Mouse (Mus musculus) CH12.LX (cell line): ENCODE results near the gene Gm45799. TPM values are rescaled to one million over a fixed set of nuclear protein-coding genes. Genes with fewer than 3 reads are reported as not detected.

Source experiments
- DNase-seq: peaks from one replicate; pipeline ENCODE4 v3.0.0-alpha.2; 2013; ENCODE audit errors: extremely low read depth
- H3K27ac ChIP-seq: 2 replicates; pipeline ENCODE4 v1.5.1; 2012; ENCODE audit warnings: low read depth, mild to moderate bottlenecking, control low read depth, moderate library complexity; ENCODE audit not compliant: insufficient read depth
- H3K27me3 ChIP-seq: replicated peaks from 2 replicates; pipeline ENCODE3; 2012; ENCODE audit warnings: inconsistent platforms
- H3K36me3 ChIP-seq, 2 experiments: replicated peaks in 1 of 2; 2 replicates each; pipeline versions ENCODE3 to v1.6.1; 2012; ENCODE audit warnings: inconsistent platforms in 1 of 2, low read length in 1 of 2, mild to moderate bottlenecking in 1 of 2, mixed read lengths in 1 of 2, moderate library complexity in 1 of 2; ENCODE audit not compliant: control insufficient read depth in 1 of 2, insufficient read depth in 1 of 2
- H3K4me1 ChIP-seq, 2 experiments: 2 replicates each; pipeline ENCODE4 v1.6.1; 2012; ENCODE audit warnings: inconsistent platforms in 1 of 2, moderate library complexity in 1 of 2; ENCODE audit not compliant: insufficient read depth in 2 of 2, control insufficient read depth in 1 of 2
- H3K4me2 ChIP-seq: 2 replicates; pipeline ENCODE4 v1.6.1; 2012; ENCODE audit warnings: low read depth, mild to moderate bottlenecking, control low read depth; ENCODE audit not compliant: poor library complexity, insufficient read depth, severe bottlenecking
- H3K4me3 ChIP-seq, 3 experiments: fragments of 150-350 bp in 1 of 3; sonication (generic) in 1 of 3; replicated peaks in 1 of 3; 2 replicates each; pipeline versions ENCODE3 to v1.5.1; 2011 to 2012; ENCODE audit warnings: low read depth in 2 of 3, low read length in 2 of 3, mild to moderate bottlenecking in 2 of 3, moderate library complexity in 2 of 3, control low read depth in 1 of 3, improper control_type of control experiment in 1 of 3, inconsistent platforms in 1 of 3, mixed read lengths in 1 of 3; ENCODE audit not compliant: poor library complexity in 1 of 3
- H3K79me2 ChIP-seq: replicated peaks from 2 replicates; pipeline ENCODE4 v1.6.1; 2012; ENCODE audit warnings: mild to moderate bottlenecking, moderate library complexity; ENCODE audit not compliant: control insufficient read depth, poor library complexity, insufficient read depth, severe bottlenecking; ENCODE audit errors: extremely low read depth
- H3K9ac ChIP-seq: 2 replicates; pipeline ENCODE4 v1.6.1; 2012; ENCODE audit warnings: low read depth, mild to moderate bottlenecking, control low read depth, moderate library complexity; ENCODE audit not compliant: insufficient read depth
- H3K9me3 ChIP-seq: replicated peaks from 2 replicates; pipeline ENCODE3; 2012; ENCODE audit warnings: low read length, inconsistent platforms, mixed read lengths
- BHLHE40 ChIP-seq: IDR thresholded peaks from 2 replicates; pipeline ENCODE4 v1.6.1; 2011; ENCODE audit warnings: mild to moderate bottlenecking, low read depth, low read length, improper control_type of control experiment
- CHD1 ChIP-seq: IDR thresholded peaks from 2 replicates; pipeline ENCODE4 v1.6.1; 2012; ENCODE audit warnings: low read depth, low read length, improper control_type of control experiment, inconsistent platforms
- CTCF ChIP-seq, 2 experiments: IDR thresholded peaks in 1 of 2; conservative IDR thresholded peaks in 1 of 2; 2 replicates each; pipeline ENCODE4 v1.5.1; 2011 to 2012; ENCODE audit warnings: low read depth in 2 of 2, low read length in 2 of 2, improper control_type of control experiment in 1 of 2, inconsistent platforms in 1 of 2, mild to moderate bottlenecking in 1 of 2, moderate library complexity in 1 of 2
- E2F4 ChIP-seq: IDR thresholded peaks from 2 replicates; pipeline ENCODE4 v1.6.1; 2011; ENCODE audit warnings: low read depth, low read length, improper control_type of control experiment; ENCODE audit not compliant: insufficient replicate concordance
- ELF1 ChIP-seq: IDR thresholded peaks from 2 replicates; pipeline ENCODE4 v1.6.1; 2014; ENCODE audit warnings: low read depth, mild to moderate bottlenecking, inconsistent platforms, low read length, improper control_type of control experiment
- GABPA ChIP-seq: IDR thresholded peaks from 2 replicates; pipeline ENCODE4 v1.6.1; 2012; ENCODE audit warnings: low read depth, low read length, improper control_type of control experiment, inconsistent platforms; ENCODE audit not compliant: insufficient replicate concordance
- IRF4 ChIP-seq: IDR thresholded peaks from 2 replicates; pipeline ENCODE4 v1.6.1; 2014; ENCODE audit warnings: low read depth, mild to moderate bottlenecking, inconsistent platforms, low read length, improper control_type of control experiment
- KAT2A ChIP-seq: IDR thresholded peaks from 2 replicates; pipeline ENCODE4 v1.6.1; 2012; ENCODE audit warnings: low read length, improper control_type of control experiment, inconsistent platforms; ENCODE audit not compliant: insufficient replicate concordance
- MAFK ChIP-seq: IDR thresholded peaks from 2 replicates; pipeline ENCODE4 v1.6.1; 2011; ENCODE audit warnings: low read length, improper control_type of control experiment; ENCODE audit not compliant: insufficient replicate concordance
- MAX ChIP-seq: IDR thresholded peaks from 2 replicates; pipeline ENCODE4 v1.6.1; 2011; ENCODE audit warnings: low read length, improper control_type of control experiment
- MAZ ChIP-seq: IDR thresholded peaks from 2 replicates; pipeline ENCODE4 v1.6.1; 2012; ENCODE audit warnings: low read depth, mild to moderate bottlenecking, inconsistent platforms, low read length, improper control_type of control experiment, moderate library complexity
- MEF2A ChIP-seq: IDR thresholded peaks from 2 replicates; pipeline ENCODE4 v1.6.1; 2014; ENCODE audit warnings: low read depth, mild to moderate bottlenecking, inconsistent platforms, low read length, improper control_type of control experiment, borderline replicate concordance
- MYC ChIP-seq: IDR thresholded peaks from 2 replicates; pipeline ENCODE4 v1.6.1; 2011; ENCODE audit warnings: low read depth, mild to moderate bottlenecking, improper control_type of control experiment, low read length
- NRF1 ChIP-seq: IDR thresholded peaks from 2 replicates; pipeline ENCODE4 v1.6.1; 2014; ENCODE audit warnings: low read depth, mild to moderate bottlenecking, inconsistent platforms, low read length, improper control_type of control experiment, moderate library complexity
- POLR2AphosphoS2 ChIP-seq: IDR thresholded peaks from 2 replicates; pipeline ENCODE4 v1.6.1; 2011; ENCODE audit warnings: low read depth, low read length, improper control_type of control experiment
- RAD21 ChIP-seq: IDR thresholded peaks from 2 replicates; pipeline ENCODE4 v1.6.1; 2011; ENCODE audit warnings: low read depth, mild to moderate bottlenecking, low read length, improper control_type of control experiment, moderate library complexity
- RCOR1 ChIP-seq: conservative IDR thresholded peaks from 2 replicates; pipeline ENCODE4 v1.6.1; 2012; ENCODE audit warnings: low read depth, mild to moderate bottlenecking, inconsistent platforms, low read length, improper control_type of control experiment
- SIN3A ChIP-seq: IDR thresholded peaks from 2 replicates; pipeline ENCODE4 v1.6.1; 2012; ENCODE audit warnings: low read length, improper control_type of control experiment, inconsistent platforms
- SMC3 ChIP-seq: IDR thresholded peaks from 2 replicates; pipeline ENCODE4 v1.6.1; 2011; ENCODE audit warnings: low read depth, low read length, improper control_type of control experiment
- UBTF ChIP-seq: IDR thresholded peaks from 2 replicates; pipeline ENCODE4 v1.6.1; 2012; ENCODE audit warnings: low read depth, mild to moderate bottlenecking, inconsistent platforms, low read length, improper control_type of control experiment, moderate library complexity
- USF1 ChIP-seq: IDR thresholded peaks from 2 replicates; pipeline ENCODE4 v1.6.1; 2014; ENCODE audit warnings: low read depth, mild to moderate bottlenecking, inconsistent platforms, low read length, improper control_type of control experiment
- ZC3H11A ChIP-seq: IDR thresholded peaks from 2 replicates; pipeline ENCODE4 v1.6.1; 2012; ENCODE audit warnings: low read depth, mild to moderate bottlenecking, inconsistent platforms, low read length, improper control_type of control experiment
- ZKSCAN1 ChIP-seq: IDR thresholded peaks from 2 replicates; pipeline ENCODE4 v1.6.1; 2012; ENCODE audit warnings: low read depth, inconsistent platforms, low read length, improper control_type of control experiment, borderline replicate concordance
- dilution Hi-C: fragments of 300-500 bp; cut with MboI; formaldehyde crosslinking; loops from 2 replicates; pipeline ENCODE4 v1.14.3; 2020; ENCODE audit warnings: low sequenced_read_pairs; ENCODE audit not compliant: extremely low pct_unique_long_range_greater_than_20kb, extremely low pct_ligation_motif_present
- in situ Hi-C: fragments of 300-500 bp; cut with MboI; formaldehyde crosslinking; loops from 3 replicates; pipeline ENCODE4 v1.14.3; 2019; ENCODE audit warnings: low sequenced_read_pairs, low pct_ligation_motif_present, low pct_unique_long_range_greater_than_20kb, mixed read lengths
- polyA plus RNA-seq: library from polyadenylated mRNA; unstranded; fragments of >175 nt; gene quantifications from 2 replicates; pipeline ENCODE4 v1.2.1, GENCODE M21; 2012; ENCODE audit warnings: low read depth; ENCODE audit not compliant: insufficient read length
- total RNA-seq, 2 experiments: library from RNA; depleted of rRNA; stranded (reverse); fragments of 300-350 nt in 1 of 2; fragments of >200 nt in 1 of 2; gene quantifications; 2 replicates each; pipeline ENCODE4 v1.2.3; 2012 to 2014

The Gm45799 gene
- total and polyA plus RNA-seq, 3 experiments, result 51.6 to 54.4 (median 54.0) TPM

GRCm38 (mm10) chr7:105715366-105715765, 75.0 kb downstream of the Gm45799 start:
- H3K9me3 ChIP-seq, result no peaks in the 10 kb centered on the region
- no peaks in the 10 kb centered on the region for H3K27me3 ChIP-seq
- peaks cover 0 to 10% of the 10 kb centered on the region in 2 experiments for H3K36me3 ChIP-seq
- peak; percentile 23 for DNase-seq
- no peak overlapping the region for H3K4me2 ChIP-seq
- no peak overlapping the region for H3K9ac ChIP-seq
- H3K27ac ChIP-seq, result no peak overlapping the region
- no peaks in the 10 kb centered on the region for H3K4me1 ChIP-seq
- no peak overlapping the region for H3K4me3 ChIP-seq
- H3K79me2 ChIP-seq, result no peaks in the 10 kb centered on the region
- in situ Hi-C loops (no loop called here), dilution Hi-C loops (no loop called here)
- TF ChIP-seq CHD1, result no peak
- TF ChIP-seq CTCF (conservative IDR thresholded peaks at IDR 0.05 in 1 of 2, IDR thresholded peaks at IDR 0.05 in 1 of 2; ENCODE audit: low read depth in 2 of 2, low read length in 2 of 2), result peak; percentile 31 to 56; a peak in 2 of 4 replicates
- peak; percentile 10 for TF ChIP-seq RAD21
- TF ChIP-seq POLR2AphosphoS2, result no peak
- TF ChIP-seq SMC3, result 0 out of 2 replicates have a peak, but pooled peaks have one; percentile 2
- TF ChIP-seq MAFK, result no peak

DNA sequence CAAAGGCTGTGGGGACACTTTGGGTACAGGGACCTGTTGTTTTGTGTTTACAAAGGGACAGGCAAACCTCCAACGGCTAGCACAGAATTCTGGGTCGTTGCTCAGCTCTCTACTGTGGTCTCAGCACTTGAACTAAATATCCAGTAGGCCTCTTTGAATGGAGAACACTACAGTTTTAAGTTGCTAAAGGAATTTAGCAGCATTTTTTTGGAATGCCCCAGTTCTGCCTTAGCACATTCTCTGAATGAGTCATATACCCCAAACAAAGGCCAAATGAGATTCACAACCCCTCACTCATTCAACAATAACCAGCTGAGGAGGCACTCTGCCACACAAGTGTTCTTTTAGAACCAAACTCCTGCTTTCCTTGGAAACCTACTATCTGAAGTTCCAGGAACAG, 81.6 kb downstream of the Gm45799 start:
- TF ChIP-seq KAT2A (no peak), CHD1 (no peak), MAZ (no peak), IRF4 (no peak)
- TF ChIP-seq, all 38 proteins: peak for 0
- dilution Hi-C loops, result no loop called here

DNA sequence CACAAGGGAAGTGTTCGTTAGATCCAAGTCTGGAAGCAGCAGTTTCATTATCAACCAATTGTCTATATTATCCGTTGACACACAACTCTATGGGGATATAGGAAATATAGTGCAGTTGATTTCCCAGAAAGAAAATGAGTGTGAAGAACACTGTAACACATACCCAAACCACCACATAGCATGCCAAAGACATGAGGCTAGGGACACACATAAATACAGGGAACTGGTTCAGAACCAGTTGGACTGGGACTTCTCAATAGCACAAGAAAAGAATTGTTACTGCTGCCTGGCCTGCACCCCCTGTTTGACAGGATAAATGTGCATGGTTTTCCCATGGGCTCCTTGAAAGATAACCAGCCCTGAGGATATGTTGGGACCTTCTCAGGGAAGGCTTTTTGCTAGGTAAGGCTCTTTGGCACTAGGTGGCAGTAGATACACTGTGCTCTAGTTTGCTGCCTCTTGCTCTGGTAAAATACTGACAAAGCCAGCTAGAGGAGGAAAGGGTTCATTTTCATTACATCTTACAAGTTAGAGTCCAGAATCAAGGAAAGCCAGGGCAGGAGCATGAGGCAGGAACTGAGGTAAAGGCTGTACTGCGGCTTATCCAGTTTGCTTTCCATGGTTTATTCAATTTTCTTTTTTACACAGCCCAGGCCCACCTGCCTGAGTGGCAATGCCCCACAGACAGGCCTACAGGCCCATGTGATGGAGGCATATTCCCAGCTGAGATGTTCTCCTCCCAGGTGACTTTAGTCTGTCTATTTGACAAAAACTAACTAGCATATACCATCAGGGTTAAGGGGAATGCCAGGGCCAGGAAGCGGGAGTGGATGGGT, 86.0 kb downstream of the Gm45799 start:
- Histone ChIP-seq H3K4me3 (no peak overlapping the region), H3K9ac (no peak overlapping the region), H3K4me2 (no peak overlapping the region), H3K4me1 (peaks cover 0 to 3% of the 10 kb centered on the region in 2 experiments; a peak in 1 of 4 replicates), H3K27ac (no peak overlapping the region), H3K27me3 (no peaks in the 10 kb centered on the region), H3K36me3 (peaks cover 15 to 87% of the 10 kb centered on the region in 2 experiments), H3K79me2 (no peaks in the 10 kb centered on the region), H3K9me3 (no peaks in the 10 kb centered on the region)
- dilution Hi-C loops, result no loop called here
- peak; percentile 57 for DNase-seq
- in situ Hi-C loops, result no loop called here
- TF ChIP-seq E2F4, result no peak
- no peak for TF ChIP-seq MYC
- no peak for TF ChIP-seq ZKSCAN1
- 0 out of 2 replicates have a peak, but pooled peaks have one; percentile 14 for TF ChIP-seq ZC3H11A
- no peak for TF ChIP-seq UBTF
- no peak for TF ChIP-seq MAX
- TF ChIP-seq ELF1, result no peak
- no peak for TF ChIP-seq USF1
- TF ChIP-seq RAD21, result peak; percentile 86
- peak; percentile 77 for TF ChIP-seq SMC3
- no peak for TF ChIP-seq KAT2A
- TF ChIP-seq RCOR1, result no peak
- no peak for TF ChIP-seq NRF1
- no peak for TF ChIP-seq SIN3A
- no peak for TF ChIP-seq BHLHE40
- no peak for TF ChIP-seq GABPA
- TF ChIP-seq MEF2A, result no peak
- TF ChIP-seq MAZ, result no peak

More for the DNA sequence above, 81.6 kb downstream of the Gm45799 start:
- no peak overlapping the region for H3K9ac ChIP-seq
- no peak overlapping the region for H3K27ac ChIP-seq
- H3K9me3 ChIP-seq, result no peaks in the 10 kb centered on the region
- in situ Hi-C loops, result no loop called here
- no peaks in the 10 kb centered on the region for H3K79me2 ChIP-seq
- no peaks in the 10 kb centered on the region for H3K27me3 ChIP-seq
- H3K4me3 ChIP-seq, result no peak overlapping the region
- peaks cover 0 to 3% of the 10 kb centered on the region in 2 experiments; a peak in 1 of 4 replicates for H3K4me1 ChIP-seq
- H3K36me3 ChIP-seq, result peaks cover 0 to 68% of the 10 kb centered on the region in 2 experiments
- no peak for DNase-seq
- no peak overlapping the region for H3K4me2 ChIP-seq
